Comparison of ENCODE assay signal across 15 mouse cellular contexts in the genomic region with DNA sequence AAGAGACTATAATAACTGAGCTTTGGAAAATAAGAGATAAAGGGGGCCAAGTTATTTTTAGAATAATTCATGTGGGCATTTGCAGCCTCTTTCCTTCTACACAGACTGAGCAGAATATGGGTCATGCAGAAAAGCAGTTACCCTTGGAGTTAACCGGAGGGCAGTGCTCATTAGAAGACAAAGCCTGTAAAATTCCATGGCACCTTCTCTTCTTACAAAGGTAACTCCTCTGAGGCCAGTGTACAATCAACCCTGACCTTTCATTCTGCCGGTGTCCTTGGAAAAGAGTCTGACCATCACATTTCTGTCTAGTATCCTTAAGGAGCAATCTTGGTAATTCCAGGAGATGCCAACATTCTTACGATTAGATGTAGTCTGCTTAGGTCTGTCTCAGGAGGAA. TPM values are rescaled to one million over a fixed set of nuclear protein-coding genes. Genes with fewer than 3 reads are reported as not detected.
"Had no signal": no experiment of that assay in that cellular context is flagged by ENCODE, and none has a peak within 500 bp of the region (broad histone marks: within the 10 kb centered on the region; RNA-seq: fewer than 3 reads in every experiment).

No protein-coding gene starts in this region.

- H3K27me3 ChIP-seq: limb, embryonic 15.5 days; liver, embryonic 12.5 days; neural tube, embryonic 15.5 days had no signal

- H3K36me3 ChIP-seq: limb, embryonic 15.5 days; midbrain, embryonic 10.5 days had no signal

- H3K27ac ChIP-seq: limb, embryonic 15.5 days; liver, embryonic 12.5 days; midbrain, embryonic 10.5 days; neural tube, embryonic 15.5 days; stomach, postnatal 0 days had no signal

- H3K4me3 ChIP-seq: limb, embryonic 15.5 days; liver, embryonic 12.5 days; midbrain, embryonic 10.5 days; myocyte; neural tube, embryonic 15.5 days had no signal

- DNase-seq: layer of hippocampus, adult 9-11 months; layer of hippocampus, postnatal 36 days; lung, embryonic 14.5 days; lung, postnatal 10 days; lung, postnatal 4 days; midbrain, embryonic 14.5 days; thymus, postnatal 4 days had no signal

- H3K4me1 ChIP-seq: neural tube, embryonic 15.5 days had no signal

- H3K4me2 ChIP-seq: limb, embryonic 15.5 days; liver, embryonic 12.5 days; lung, embryonic 14.5 days; neural tube, embryonic 15.5 days had no signal

- ATAC-seq: liver, embryonic 12.5 days had no signal

- H3K9me3 ChIP-seq: limb, embryonic 15.5 days; liver, embryonic 12.5 days; midbrain, embryonic 10.5 days; neural tube, embryonic 15.5 days had no signal

- H3K9ac ChIP-seq: limb, embryonic 15.5 days; liver, embryonic 12.5 days; lung, embryonic 14.5 days; neural tube, embryonic 15.5 days had no signal

RNA-seq across cellular contexts. Expression of a gene that starts 37.0 kb away (rescaled TPM):
- total RNA-seq: left cerebral cortex, postnatal 25 days had no signal
- polyA plus RNA-seq: midbrain, embryonic 10.5 days; neural tube, embryonic 11.5 days; stomach, postnatal 0 days had no signal
